Mouse (Mus musculus) G1E (cell line): ENCODE results near the gene Lrrc8d.

Source experiments
- CTCF ChIP-seq: IDR thresholded peaks from 2 replicates; pipeline ENCODE4 v1.5.1; 2012; ENCODE audit warnings: low read depth, low read length, inconsistent platforms, mixed read lengths
- GATA1 ChIP-seq: IDR thresholded peaks from 2 replicates; pipeline ENCODE4 v1.6.1; 2012; ENCODE audit warnings: borderline replicate concordance, low read length, inconsistent platforms, mixed read lengths
- POLR2AphosphoS5 ChIP-seq: IDR thresholded peaks from 2 replicates; pipeline ENCODE4 v1.6.1; 2012; ENCODE audit warnings: low read depth, low read length, inconsistent platforms; ENCODE audit not compliant: insufficient replicate concordance
- TAL1 ChIP-seq: conservative IDR thresholded peaks from 2 replicates; pipeline ENCODE4 v1.6.1; 2012; ENCODE audit warnings: low read depth, low read length, inconsistent platforms, mixed read lengths

- TF ChIP-seq CTCF: no peak
- no peak for TF ChIP-seq TAL1
- TF ChIP-seq GATA1: no peak
- TF ChIP-seq POLR2AphosphoS5: no peak
Measured at GRCm38 (mm10) chr5:105661894-105662293, 37.9 kb upstream of the Lrrc8d start.
